Mouse (Mus musculus) urinary bladder, postnatal 10 days (tissue): ENCODE measurements around the gene Cacna1d.
A peak's percentile ranks its signal among the peaks of the same experiment; 100 is the strongest.

Experiments
- DNase-seq: peaks from one replicate; pipeline ENCODE4 v3.0.0; 2022; ENCODE audit warnings: low spot score

The Cacna1d gene

DNA sequence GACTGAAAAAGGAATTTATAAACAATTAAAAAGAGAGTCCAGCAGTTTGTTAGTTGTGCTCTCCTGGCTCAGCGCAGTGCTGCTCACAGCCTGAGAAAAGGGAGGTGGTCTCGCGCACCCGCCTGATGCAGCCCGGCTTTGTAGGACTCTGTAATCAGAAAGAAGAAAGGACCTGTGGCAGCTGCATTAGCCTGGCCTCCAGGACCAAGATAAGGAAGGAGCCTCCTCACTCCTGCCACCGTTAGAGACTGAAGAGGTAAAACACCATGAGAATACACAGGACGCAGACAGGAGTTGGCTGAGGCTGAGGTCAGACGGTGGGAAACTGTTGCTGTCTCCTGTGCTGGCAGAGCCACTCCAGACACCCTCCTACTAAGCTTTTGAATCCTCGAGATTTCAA, at the start of gene Cacna1d:
Gene Cacna1d (minus strand): TSS at position 114 of the 400 bp plus-strand sequence.
- no peak for DNase-seq

DNA sequence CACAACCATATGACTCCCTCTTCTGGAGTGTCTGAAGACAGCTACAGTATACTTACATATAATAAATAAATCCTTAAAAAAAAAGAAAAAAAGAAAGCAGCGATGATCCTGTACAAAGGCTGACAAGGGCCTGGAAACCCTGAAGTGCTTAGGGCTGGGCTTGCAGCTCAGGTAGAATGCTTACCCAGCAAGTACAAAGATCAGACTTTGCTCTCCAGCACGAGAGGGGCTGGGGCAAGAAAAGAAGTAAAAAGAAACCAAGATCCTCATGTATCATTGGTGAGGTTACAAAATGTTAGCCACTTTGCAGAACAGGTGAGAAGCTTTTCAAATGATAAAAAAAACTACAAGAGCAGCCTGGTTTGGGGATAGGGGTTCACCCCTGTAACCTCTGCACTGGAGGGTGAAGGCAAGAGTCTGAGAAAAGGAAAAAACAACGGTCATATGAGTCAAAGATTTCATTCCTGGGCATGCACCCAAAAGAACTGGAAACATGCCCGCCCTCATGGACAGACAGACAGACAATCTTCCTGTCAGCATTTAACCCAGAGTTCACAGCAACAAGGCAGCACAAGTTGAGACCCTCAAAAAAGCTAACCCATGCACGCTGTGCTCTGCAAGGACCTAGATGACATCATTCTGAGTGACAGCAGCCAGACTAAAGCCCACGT, 42.7 kb upstream of the Cacna1d start:
- DNase-seq = no peak

DNA sequence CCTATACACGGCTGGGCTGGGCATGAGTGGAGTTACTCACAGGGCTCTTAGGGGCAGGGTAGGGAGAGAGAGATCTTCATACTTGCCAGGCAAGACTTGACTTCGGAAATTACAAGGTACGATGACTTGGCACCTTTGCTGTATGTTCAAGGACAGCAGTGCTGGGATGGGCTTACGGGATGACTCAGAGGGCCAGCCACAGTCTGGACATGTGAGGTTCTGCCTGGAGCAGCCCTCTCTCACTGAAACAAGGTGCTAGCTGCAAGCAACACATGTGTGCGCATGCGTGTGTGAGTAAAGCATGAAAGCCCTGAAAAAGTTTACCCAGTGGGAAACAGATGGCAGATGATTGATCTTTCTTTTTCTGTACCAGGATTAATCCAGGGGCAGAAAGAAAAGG, 40.6 kb upstream of the Cacna1d start:
- DNase-seq = no peak

DNA sequence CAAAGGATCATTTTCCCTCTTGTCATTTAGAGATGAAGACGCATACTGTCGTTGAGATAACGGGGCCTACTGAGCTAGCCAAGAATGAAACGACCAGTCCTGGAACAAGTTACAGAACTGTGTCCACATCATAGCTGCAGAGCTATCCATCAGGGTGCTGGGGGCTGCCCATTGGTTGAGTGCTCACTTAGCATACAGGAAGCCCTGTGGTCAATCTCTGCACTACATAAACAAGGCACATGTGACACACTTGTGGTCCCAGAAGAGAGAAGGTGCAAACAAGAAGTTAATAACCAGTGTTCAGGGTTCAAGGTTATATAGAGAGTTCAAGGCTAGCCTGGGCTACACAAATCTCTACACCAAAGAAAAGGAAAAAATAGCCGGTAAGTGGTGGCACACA, 40.2 kb upstream of the Cacna1d start:
- no peak for DNase-seq

DNA sequence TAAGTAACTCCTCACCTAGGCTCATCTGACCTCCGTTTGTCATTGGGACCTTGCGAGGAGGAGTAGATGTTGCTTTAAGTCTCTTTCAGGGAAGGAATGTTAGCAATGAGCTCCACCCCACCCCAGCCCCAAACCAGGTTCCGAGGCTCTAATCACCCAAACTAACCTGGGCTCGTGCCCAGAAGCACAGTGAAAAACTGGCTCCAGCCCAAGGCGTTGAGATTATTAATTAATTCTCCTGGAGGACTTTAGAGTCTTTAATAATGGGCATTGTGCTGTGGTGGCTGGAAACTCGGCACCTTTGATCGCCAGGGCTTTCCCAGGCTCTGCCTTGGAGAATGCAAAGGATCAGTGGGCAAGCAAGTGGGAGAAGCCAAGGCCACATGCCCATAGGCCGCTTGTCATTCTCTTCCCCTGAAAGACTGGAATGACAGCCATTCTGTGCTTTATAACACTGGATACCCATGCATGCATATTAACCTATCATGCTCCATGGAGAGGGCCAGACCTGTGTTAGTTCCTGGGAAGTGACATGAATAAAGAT, 39.5 kb upstream of the Cacna1d start:
- no peak for DNase-seq

DNA sequence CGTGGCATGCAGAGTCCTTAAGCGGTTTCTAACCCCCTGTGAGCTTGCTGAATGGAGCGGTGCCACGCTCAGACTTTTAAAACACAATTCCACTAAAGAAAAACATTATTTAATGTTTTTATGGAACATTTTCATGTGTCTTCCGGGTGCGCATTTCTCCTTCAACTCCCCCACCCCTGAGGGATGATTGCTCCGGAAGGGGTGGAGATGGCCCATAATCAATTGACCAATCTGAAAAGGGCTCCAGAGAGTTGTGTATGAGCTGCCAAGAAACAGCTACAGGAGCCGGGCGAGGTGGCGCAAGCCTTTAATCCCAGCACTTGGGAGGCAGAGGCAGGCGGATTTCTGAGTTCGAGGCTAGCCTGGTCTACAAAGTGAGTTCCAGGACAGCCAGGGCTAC, 38.2 kb upstream of the Cacna1d start:
- DNase-seq = no peak

DNA sequence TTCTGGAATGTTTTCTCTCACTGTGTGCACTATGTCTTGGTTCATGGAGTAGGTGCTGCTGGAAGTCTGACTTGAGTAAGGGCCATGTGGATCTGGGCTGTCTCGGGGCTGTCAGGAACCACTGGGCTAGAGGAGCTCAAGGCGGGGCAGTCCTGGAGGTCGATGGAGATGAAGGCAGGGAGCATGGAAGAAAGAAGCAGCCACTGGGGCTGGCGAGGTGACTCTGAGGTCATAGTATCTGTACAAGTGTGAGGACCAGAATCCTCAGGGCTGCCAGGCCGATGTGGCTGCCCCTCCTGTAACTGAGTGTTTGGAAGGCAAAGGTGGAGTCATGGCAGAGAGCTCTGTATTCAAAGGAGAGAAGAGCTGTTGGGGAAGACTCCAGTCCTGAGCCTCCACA, 37.7 kb upstream of the Cacna1d start:
- DNase-seq = no peak

DNA sequence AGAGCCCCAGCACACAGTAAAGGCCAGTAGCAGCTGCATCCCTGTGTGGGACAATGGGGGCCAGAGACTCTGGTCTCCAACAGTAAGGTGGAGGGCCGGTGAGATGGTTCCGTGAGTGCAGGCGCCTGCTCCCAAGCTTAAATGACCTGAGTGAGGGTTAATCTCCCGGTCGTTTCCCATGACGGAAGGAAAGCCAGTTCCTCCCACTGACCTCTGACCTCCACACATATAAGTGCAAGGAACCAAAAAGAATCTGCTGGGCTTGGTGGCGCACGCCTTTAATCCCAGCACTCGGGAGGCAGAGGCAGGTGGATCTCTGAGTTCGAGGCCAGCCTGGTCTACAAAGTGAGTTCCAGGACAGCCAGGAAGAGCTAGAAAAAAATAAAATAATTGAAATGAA, 37.1 kb upstream of the Cacna1d start:
- DNase-seq = no peak

DNA sequence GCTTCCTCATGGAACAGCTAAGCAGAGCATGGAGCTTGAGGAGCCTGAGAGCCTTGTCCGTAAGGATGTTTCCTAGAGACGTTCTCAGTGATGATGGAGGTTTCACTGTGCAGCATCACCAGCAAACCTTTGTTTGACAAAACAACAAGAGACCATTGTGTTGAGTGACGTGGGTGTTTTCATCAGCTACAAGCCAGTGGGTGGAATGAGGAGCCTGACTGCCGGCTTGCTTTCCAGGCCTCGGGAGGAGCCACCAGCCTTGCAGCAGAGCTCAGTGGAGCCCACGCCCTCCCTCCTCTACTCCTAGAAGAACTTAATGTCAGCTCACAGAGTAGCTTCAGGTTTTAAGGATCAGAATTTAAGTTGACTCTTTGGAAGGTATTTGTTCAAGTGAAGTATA, 32.1 kb upstream of the Cacna1d start:
- no peak for DNase-seq

DNA sequence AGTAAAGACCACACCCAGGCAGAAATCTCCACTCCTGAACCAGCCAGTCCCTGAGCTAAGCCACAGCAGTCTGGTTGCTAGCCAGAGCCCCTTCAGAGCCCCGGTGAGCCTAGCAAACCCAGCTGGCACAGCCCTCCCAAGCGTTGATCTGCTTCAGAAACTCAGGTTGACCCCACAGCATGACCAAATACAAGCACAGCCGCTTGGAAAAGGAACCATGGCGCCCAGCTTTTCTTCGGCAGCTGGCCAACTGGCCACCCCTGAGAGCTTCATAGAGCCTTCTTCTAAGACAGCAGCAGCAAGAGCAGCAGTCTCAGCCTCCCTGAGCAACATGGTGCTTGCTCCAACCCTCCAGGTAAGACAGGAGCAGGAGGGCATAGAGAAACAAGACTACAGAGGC, 28.1 kb upstream of the Cacna1d start:
- DNase-seq = no peak

DNA sequence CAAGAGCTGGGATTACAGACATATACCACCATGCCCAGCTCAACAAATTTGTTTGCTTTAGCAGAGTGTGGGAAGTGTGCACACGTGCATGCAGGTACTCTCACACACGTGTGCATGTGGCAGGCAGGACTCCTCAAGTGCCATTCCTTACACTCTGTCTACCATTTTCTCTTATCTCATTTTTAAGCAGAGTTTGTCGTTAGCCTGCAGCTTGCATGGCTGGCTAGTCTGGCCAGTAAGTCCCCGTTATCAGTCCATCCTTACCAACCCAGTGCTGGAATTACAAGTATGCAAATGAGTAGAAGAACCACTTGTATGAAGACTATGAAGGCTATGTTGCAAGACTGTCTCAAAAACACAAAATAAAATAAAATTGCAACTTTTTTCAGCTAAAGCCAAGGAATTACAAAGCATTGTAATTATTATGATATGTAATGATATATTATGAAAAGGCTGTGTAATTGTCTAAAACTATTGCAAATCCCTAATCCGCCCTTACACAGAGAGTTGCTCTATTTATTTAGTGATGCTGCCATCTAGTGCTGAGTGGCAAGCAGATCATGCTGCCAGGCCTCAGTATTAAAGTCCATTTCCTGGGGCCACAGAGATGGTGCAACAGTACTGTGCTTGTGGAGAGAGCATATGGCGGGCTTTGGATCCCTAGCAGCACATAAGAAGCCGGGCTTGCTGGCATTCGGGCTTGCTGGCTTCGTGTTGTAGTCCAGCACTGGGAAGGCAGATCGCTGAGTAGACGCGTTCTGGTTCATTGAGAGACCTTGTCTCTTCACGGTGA, 24.9 kb upstream of the Cacna1d start:
- DNase-seq = no peak

DNA sequence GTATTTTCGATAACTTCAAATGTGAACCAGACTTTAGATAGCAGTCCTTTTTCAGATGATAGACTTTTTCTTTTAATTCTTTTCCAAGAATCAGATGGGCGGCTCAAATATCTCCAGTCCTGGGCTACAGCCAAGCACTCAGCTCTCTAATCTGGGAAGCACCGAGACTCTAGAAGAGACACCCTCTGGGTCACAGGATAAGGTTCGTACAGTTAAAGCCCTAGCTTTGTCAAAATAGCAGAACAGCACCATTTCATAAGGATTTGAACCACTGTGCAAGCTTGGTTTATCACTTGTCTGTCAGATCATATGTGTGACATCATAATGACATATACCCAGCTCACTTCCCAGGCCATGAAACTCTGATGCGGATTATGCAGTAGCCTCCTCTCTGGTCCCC, 21.6 kb upstream of the Cacna1d start:
- DNase-seq = no peak

DNA sequence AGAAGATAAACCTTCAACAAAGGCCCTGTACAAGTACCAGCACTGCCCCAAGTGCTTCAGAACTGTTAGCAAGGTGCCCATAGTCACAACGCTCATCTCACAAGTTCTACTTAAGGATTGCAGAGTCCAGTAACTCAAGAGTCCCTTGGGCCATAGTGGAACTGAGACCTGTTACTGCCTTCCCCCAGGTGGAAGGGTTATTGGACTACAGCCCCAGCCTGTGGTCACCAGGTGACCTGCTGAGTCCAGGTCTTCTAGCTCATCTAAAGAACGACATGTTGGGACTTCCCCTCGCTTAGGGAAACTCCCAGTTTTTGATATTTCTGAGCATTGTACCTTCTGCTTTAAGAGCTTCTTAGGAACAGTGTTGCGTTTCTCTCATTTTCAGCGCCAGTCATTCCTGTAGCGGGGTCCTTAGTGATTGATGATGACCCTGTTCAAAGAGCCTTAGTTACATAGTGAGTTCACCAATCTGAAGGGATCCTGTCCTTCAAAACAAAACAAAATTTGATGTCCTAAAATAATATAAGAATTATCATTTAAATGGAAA, 19.0 kb upstream of the Cacna1d start:
- no peak for DNase-seq

DNA sequence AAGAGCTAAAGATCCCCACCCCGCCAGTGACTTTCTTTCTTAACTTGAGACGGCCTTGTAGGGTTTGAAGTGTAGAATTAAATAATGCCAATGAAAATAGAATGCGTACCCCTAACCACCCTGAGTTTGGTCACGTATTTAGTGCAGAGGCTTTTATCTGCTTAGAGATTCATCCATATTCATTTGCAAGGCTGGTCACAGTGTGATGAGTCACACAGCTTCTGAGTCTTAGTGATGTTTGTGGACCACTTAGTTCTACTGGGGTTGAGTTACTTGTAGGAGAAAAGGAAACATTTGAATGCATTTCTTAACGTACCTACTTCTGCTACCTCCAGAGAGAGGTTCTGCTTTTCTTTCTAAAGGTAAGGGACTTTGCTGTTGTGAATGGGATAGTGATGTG, 13.7 kb upstream of the Cacna1d start:
- no peak for DNase-seq

DNA sequence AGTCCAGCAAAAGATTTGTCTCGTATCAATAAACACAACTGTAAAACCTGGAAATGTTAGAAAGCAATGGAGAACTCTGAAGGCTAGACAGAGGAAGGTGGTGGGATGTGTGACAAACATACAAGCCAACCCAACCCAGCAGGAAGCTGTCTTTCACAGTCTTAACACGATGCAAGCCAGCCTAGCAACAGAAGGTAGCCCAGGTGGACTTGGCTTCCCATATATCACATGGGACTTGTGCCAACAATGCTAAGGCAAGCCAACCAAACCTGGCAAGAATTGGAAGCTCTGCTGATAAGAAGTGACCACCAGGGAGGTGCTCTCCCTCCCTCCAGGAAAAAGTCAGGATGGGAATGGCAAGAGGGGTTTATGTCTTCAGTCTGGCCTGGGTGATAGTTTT, 6.9 kb upstream of the Cacna1d start:
- no peak for DNase-seq

DNA sequence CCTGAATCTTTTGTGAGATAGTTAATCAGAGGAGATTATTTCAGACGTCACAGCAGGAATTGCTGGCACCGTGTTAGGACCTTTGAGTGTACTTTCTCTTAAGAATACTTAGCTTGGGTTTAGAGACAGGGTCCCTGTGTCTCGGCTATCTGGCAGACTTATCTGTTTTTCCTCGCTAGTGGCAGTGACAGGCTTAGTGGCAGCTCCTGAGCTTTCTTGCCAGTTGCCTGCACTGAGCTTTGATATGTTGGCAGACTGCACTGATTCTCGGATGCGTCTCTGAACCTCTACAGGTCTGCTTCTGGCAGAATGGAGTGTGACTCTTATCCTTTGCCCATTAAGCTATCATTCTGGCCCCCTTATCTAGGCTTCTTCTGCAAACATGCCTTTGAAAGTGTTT, 3.7 kb upstream of the Cacna1d start:
- DNase-seq = no peak

DNA sequence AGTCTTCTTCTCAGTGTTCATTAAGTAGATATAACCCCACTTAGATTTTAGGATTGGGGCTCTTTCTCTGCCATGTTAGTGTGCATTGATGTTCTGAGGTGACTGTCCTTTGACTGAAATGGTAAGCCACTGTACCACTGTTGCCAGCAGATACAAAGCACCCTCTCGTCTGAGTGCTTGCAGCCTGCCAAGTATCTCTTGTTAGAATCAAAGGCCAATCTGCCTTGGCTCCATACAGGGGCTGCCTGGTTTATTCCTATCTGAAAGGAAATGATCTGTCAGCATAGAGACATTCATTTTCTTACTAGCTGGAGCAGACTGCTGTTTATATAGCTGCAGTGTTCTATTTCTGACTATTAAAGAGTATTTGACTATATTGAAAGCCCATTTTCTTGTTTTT, 2.0 kb upstream of the Cacna1d start:
- DNase-seq = no peak

DNA sequence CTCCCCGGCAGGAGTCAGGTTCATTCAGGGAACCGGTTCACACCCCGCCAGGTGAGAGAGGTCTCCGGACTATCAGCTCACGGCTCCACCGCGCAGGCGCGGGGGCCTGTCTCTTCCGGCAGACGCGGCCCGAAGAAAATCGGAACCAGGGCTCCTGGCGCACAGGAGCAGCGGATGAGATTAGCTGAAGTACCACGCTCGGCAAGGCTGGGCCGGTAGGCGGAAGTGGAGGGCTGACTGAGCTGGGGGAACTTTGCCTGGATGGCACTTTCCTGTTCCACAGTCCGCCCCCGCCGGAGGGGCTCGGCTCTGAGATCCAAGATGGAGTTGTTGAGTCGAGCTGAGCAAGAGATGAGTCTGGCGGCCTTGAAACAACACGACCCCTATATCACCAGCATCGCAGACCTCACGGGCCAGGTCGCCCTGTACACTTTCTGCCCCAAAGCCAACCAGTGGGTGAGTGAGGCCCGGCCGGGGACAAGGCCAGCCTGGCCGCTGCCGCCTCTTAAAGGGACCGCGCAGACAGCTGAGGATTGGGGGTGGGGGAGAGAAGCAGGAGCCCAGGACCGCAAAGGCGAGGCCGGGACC, 11.8 kb downstream of the Cacna1d start, which contains the start of gene Dcp1a:
Gene Dcp1a (plus strand): TSS at position 175 of the 588 bp plus-strand sequence.
- peak; percentile 72 for DNase-seq

DNA sequence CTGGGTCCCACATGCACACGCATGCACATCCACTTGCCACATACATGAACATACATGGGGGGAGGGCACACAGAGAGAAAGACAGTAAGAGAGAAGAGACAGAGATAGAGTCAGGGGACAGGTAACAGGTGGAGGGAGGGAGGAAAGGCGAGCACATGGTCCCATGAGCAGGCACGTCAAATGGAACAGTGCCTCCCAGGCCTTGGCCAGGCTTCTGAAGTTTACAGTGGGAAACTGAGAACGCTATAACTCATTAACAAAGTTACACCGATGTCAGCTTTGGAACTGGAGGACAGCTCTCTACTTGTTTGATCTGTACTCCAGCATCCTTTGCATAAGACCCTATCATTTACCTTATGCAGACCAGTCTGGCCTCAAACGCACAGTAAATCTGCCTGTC, 16.8 kb downstream of the Cacna1d start:
- DNase-seq = no peak

DNA sequence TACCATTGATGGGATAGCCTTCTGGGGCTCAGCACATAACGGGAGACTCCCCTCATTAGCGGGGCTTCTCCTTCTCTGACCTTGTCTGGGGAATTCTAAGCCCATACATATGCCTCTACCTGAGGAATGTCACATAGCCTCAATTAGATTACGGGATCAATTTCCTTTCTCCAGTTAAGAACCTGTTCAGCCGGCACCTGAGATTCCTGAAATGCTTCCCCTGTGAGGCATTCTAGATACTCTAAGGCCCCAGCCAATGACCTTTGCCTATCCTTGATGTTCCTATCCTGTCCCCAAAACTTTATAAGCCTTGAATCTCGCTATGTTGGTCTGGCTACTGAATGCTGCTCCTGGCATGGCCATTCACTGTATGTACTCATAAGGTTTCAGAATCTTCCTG, 17.6 kb downstream of the Cacna1d start:
- no peak for DNase-seq

DNA sequence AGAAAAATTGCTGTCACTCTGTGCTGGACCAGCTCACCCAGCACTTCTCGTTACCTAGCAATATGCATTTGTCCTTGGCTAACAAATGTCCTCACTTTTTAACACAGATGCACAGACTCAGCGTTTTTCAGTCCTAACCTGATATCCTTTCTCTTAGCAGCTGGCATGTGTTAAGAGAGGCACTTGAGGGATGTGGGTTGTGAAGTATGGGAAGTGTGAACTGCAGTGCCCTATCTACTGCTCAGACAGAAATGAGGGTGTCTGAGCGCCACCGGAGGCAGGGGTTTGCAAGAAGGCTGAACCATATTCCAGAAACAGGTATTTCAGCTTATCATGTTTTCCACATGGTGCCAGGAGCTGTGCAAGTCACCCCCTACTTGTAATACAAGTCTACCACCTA, 27.9 kb downstream of the Cacna1d start:
- no peak for DNase-seq

DNA sequence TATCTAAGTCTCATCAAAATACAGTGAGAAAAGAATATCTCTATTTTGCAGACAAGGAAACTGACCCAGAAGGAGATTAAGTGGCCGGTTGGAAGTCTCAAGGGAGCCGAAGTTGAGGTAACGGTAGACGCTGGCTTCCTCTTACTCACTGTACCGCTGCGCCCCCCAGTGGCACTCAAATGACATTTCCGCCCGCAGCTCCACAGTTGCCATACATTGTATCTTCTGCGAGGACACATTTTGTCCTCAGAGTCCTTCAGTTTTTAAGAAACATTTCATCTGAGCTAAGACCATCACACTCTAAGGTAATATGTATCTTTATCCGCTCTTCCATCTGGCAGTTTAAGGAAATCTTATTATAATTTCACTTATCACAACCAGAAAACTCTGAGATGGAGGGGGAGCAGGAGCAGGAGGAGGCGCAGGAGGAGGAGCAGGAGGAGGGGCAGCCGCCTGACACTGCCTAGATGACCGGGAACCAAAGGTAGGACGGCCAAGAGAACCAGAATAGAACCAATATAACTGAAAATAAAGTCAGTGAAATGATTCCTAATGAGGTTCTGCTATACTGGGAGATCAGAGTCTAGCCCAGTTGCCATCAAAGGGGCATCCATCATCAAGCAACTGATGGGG, 31.2 kb downstream of the Cacna1d start:
- DNase-seq = peak; percentile 36
